Mouse (Mus musculus) lung, adult 18-20 months (tissue): Measurements from ENCODE around the gene Cplane1.
A peak's percentile ranks its signal among the peaks of the same experiment; 100 is the strongest.
"Not testable (repeated sequence)": the region's sequence is repeated elsewhere in the genome, so short reads cannot be mapped to it uniquely, and the experiment has no call there.

Experiments used
- DNase-seq, 2 experiments: peaks; one replicate each; pipeline ENCODE4 v3.0.0; 2022; ENCODE audit warnings: mixed read lengths in 2 of 2

Cplane1 gene

GRCm38 (mm10) chr15:8168591-8169265 is at the start of gene Cplane1:
Gene Cplane1, plus strand, starts transcription at chr15:8169106.
- peak; percentile 89 to 93 for DNase-seq

- no peak for DNase-seq
Observed at GRCm38 (mm10) chr15:8129281-8129680, 39.6 kb upstream of the Cplane1 start.

- DNase-seq = no peak
Observed at GRCm38 (mm10) chr15:8131268-8131667, 37.6 kb upstream of the Cplane1 start.

- no peak for DNase-seq
Observed at GRCm38 (mm10) chr15:8131761-8132160, 37.1 kb upstream of the Cplane1 start.

GRCm38 (mm10) chr15:8135606-8136005 is 33.3 kb upstream of the Cplane1 start:
- no peak for DNase-seq

- no peak for DNase-seq
Observed at GRCm38 (mm10) chr15:8161841-8162240, 7.1 kb upstream of the Cplane1 start.

GRCm38 (mm10) chr15:8169266-8169746 is 400 bp downstream of the Cplane1 start:
- no peak for DNase-seq

GRCm38 (mm10) chr15:8189563-8189962 is 20.7 kb downstream of the Cplane1 start:
- DNase-seq = no peak

- DNase-seq = no peak
Observed at GRCm38 (mm10) chr15:8190435-8190834, 21.5 kb downstream of the Cplane1 start.

GRCm38 (mm10) chr15:8200317-8200716 is 31.4 kb downstream of the Cplane1 start:
- DNase-seq = no peak

- no peak for DNase-seq
Observed at GRCm38 (mm10) chr15:8208362-8208761, 39.5 kb downstream of the Cplane1 start.

GRCm38 (mm10) chr15:8214811-8215210 is 45.9 kb downstream of the Cplane1 start:
- no peak for DNase-seq

GRCm38 (mm10) chr15:8234167-8234566 is 65.3 kb downstream of the Cplane1 start:
- DNase-seq = not testable (repeated sequence)

- DNase-seq = no peak
Observed at GRCm38 (mm10) chr15:8265946-8266345, 97.0 kb downstream of the Cplane1 start.

GRCm38 (mm10) chr15:8267211-8267610 is 98.3 kb downstream of the Cplane1 start:
- DNase-seq = no peak

- peak in 1 of 2 experiments; percentile 23 for DNase-seq
Observed at GRCm38 (mm10) chr15:8268231-8268630, 99.3 kb downstream of the Cplane1 start.

GRCm38 (mm10) chr15:8271952-8272351 is 103.0 kb downstream of the Cplane1 start:
- no peak for DNase-seq

- not testable (repeated sequence) for DNase-seq
Observed at GRCm38 (mm10) chr15:8277916-8278315, 109.0 kb downstream of the Cplane1 start.

GRCm38 (mm10) chr15:8279320-8279779 is 110.4 kb downstream of the Cplane1 start:
- peak; percentile 8 to 17 for DNase-seq

GRCm38 (mm10) chr15:8279929-8280610 is 111.2 kb downstream of the Cplane1 start:
- DNase-seq = peak; percentile 41 to 58

- DNase-seq = no peak
Observed at GRCm38 (mm10) chr15:8281701-8282100, 112.8 kb downstream of the Cplane1 start.

GRCm38 (mm10) chr15:8282155-8282554 is 113.2 kb downstream of the Cplane1 start:
- no peak for DNase-seq

- no peak for DNase-seq
Observed at GRCm38 (mm10) chr15:8291251-8291650, 122.3 kb downstream of the Cplane1 start.

- DNase-seq = no peak
Observed at GRCm38 (mm10) chr15:8294150-8294549, 125.2 kb downstream of the Cplane1 start.
